ENCODE assay signal across 22 mouse cellular contexts in genomic region chr15:89207457-89207856, GRCm38 (mm10). TPM values are rescaled to one million over a fixed set of nuclear protein-coding genes. Genes with fewer than 3 reads are reported as not detected.
DNase-seq lines count a peak whose midpoint lies in the region; ATAC-seq and TF ChIP-seq lines count a peak whose summit lies in the region.
"Had no signal": no experiment of that assay in that cellular context is flagged by ENCODE, and none has a peak within 500 bp of the region (broad histone marks: within the 10 kb centered on the region; RNA-seq: fewer than 3 reads in every experiment).

No protein-coding gene starts in this region.

- H3K79me2 ChIP-seq in MEL (ENCODE audit: control insufficient read depth, insufficient read depth, low read length, poor library complexity) = peaks cover 8% of the 10 kb centered on the region

- peak in 1 of 2 experiments; percentile 41; a peak in 1 of 4 replicates for TF ChIP-seq EP300 in MEL (IDR thresholded peaks at IDR 0.05; ENCODE audit: low read depth in 1 of 2, low read length in 2 of 2)
- TF ChIP-seq EP300 in lung, postnatal 0 days (IDR thresholded peaks at IDR 0.05) = no peak

- no peak overlapping the region for H3K27ac ChIP-seq in intestine, postnatal 0 days (ENCODE audit: low read depth, low read length)
- no peak overlapping the region for H3K27ac ChIP-seq in intestine, embryonic 16.5 days (ENCODE audit: low read length)
- H3K27ac ChIP-seq in MEL (ENCODE audit: control insufficient read depth, low read depth, low read length) = peak overlapping the region; percentile 62
- H3K27ac ChIP-seq in small intestine, adult 2 months (ENCODE audit: insufficient read depth, low read depth, low read length) = peak overlapping the region; percentile 56; the same call in 1 of the 2 replicates
- H3K27ac ChIP-seq in lung, postnatal 0 days (ENCODE audit: low read length) = no peak overlapping the region

- 40% methylated on average over 4 of the region's 4 CpGs for WGBS in intestine, postnatal 0 days
- WGBS in intestine, embryonic 16.5 days = 64% methylated on average over 4 of the region's 4 CpGs
- 28% methylated on average over 4 of the region's 4 CpGs for WGBS in small intestine, adult 2 months
- WGBS in lung, postnatal 0 days = 87% methylated on average over 4 of the region's 4 CpGs

- CTCF ChIA-PET in Patski (lab: Charles Lee) = interaction anchor here (1.7 kb wide), 1 partner anchor 11 kb away, joined by 9 read pairs; the partner anchor contains the start of gene Dennd6b

- no peak for TF ChIP-seq RAD21 in MEL (IDR thresholded peaks at IDR 0.05; ENCODE audit: low read depth, low read length)

- ATAC-seq in intestine, postnatal 0 days = peak; percentile 11; the same call in 1 of the 2 replicates
- ATAC-seq in intestine, embryonic 16.5 days = no peak
- ATAC-seq in Patski = no peak
- ATAC-seq in lung, postnatal 0 days = no peak
- ATAC-seq: activated CD4-positive, CD25-positive, alpha-beta regulatory T cell, adult 4 months; CD4-positive, CD25-positive, alpha-beta regulatory T cell, adult 4 months had no signal

- no peak overlapping the region for H3K4me2 ChIP-seq in intestine, postnatal 0 days (replicated peaks; ENCODE audit: low read depth)
- no peak overlapping the region for H3K4me2 ChIP-seq in intestine, embryonic 16.5 days (ENCODE audit: low read depth, low read length)
- no peak overlapping the region for H3K4me2 ChIP-seq in lung, postnatal 0 days (replicated peaks; ENCODE audit: low read depth, low read length)

- H3K9ac ChIP-seq in intestine, postnatal 0 days (ENCODE audit: low read depth, low read length) = no peak overlapping the region
- no peak overlapping the region for H3K9ac ChIP-seq in intestine, embryonic 16.5 days (ENCODE audit: low read depth, low read length)
- no peak overlapping the region for H3K9ac ChIP-seq in MEL (ENCODE audit: control insufficient read depth, low read depth, low read length, poor library complexity, severe bottlenecking)
- no peak overlapping the region for H3K9ac ChIP-seq in lung, postnatal 0 days (replicated peaks; ENCODE audit: low read depth)

- TF ChIP-seq CTCF in intestine, postnatal 0 days (IDR thresholded peaks at IDR 0.05; ENCODE audit: low read depth) = no peak
- TF ChIP-seq CTCF in MEL (IDR thresholded peaks at IDR 0.05 in 2 of 3, conservative IDR thresholded peaks at IDR 0.05 in 1 of 3; ENCODE audit: control insufficient read depth in 1 of 3, insufficient read depth in 1 of 3, low read depth in 2 of 3, low read length in 3 of 3, poor library complexity in 1 of 3, severe bottlenecking in 1 of 3) (no peak), Patski (IDR thresholded peaks at IDR 0.05) (no peak)
- TF ChIP-seq CTCF in small intestine, adult 2 months (IDR thresholded peaks at IDR 0.05; ENCODE audit: extremely low read depth, insufficient read length, insufficient replicate concordance, low read depth, low read length) = no peak
- TF ChIP-seq CTCF in lung, postnatal 0 days (IDR thresholded peaks at IDR 0.05) = no peak

- H3K27me3 ChIP-seq in intestine, postnatal 0 days (replicated peaks; ENCODE audit: control insufficient read depth, insufficient read depth, low read length) = no peaks in the 10 kb centered on the region
- no peaks in the 10 kb centered on the region for H3K27me3 ChIP-seq in intestine, embryonic 16.5 days (replicated peaks; ENCODE audit: control insufficient read depth, insufficient read depth, low read length)
- H3K27me3 ChIP-seq in MEL (ENCODE audit: control insufficient read depth in 1 of 2, insufficient read depth in 2 of 2, low read length in 2 of 2) = no peaks in the 10 kb centered on the region
- no peaks in the 10 kb centered on the region for H3K27me3 ChIP-seq in Patski
- no peaks in the 10 kb centered on the region for H3K27me3 ChIP-seq in small intestine, adult 2 months (ENCODE audit: control insufficient read depth, insufficient read depth, low read length)
- H3K27me3 ChIP-seq in lung, postnatal 0 days (replicated peaks; ENCODE audit: insufficient read depth, low read length) = no peaks in the 10 kb centered on the region

- no peak for TF ChIP-seq POLR2A in MEL (IDR thresholded peaks at IDR 0.05; ENCODE audit: control insufficient read depth in 1 of 2, insufficient read depth in 1 of 2, low read depth in 1 of 2, low read length in 2 of 2, poor library complexity in 1 of 2)
- no peak for TF ChIP-seq POLR2A in small intestine, adult 2 months (IDR thresholded peaks at IDR 0.05; ENCODE audit: low read depth, low read length)

- POLR2A ChIA-PET in Patski (lab: Charles Lee) = interaction anchor here (0.6 to 1.1 kb wide), 3 partner anchors 29 to 58 kb away, joined by 3 to 4 read pairs (median 4); partner anchors contain the start of gene Mapk11

- no peaks in the 10 kb centered on the region for H3K9me3 ChIP-seq in intestine, postnatal 0 days (ENCODE audit: control insufficient read depth)
- peaks cover 6% of the 10 kb centered on the region; the same call in 1 of the 2 replicates for H3K9me3 ChIP-seq in intestine, embryonic 16.5 days (ENCODE audit: control insufficient read depth, low read length)
- no peaks in the 10 kb centered on the region for H3K9me3 ChIP-seq in MEL (replicated peaks; ENCODE audit: insufficient read depth, low read length)
- H3K9me3 ChIP-seq in lung, postnatal 0 days (ENCODE audit: low read length) = no peaks in the 10 kb centered on the region

- DNase-seq in MEL (ENCODE audit: low read depth, low spot score) (peak; percentile 55), Patski (ENCODE audit: low read depth, low spot score) (peak; percentile 6)
- no peak for DNase-seq in lung, postnatal 0 days (ENCODE audit: low spot score)
- no peak for DNase-seq in urinary bladder, adult 2 months (ENCODE audit: low spot score)
- DNase-seq in lung, postnatal 14 days = no peak
- DNase-seq: adrenal gland, adult 2 months; adrenal gland, adult 8-10 months; adrenal gland, postnatal 10 days; adrenal gland, postnatal 14 days; adrenal gland, postnatal 25 days; adrenal gland, postnatal 36 days; B cell, adult 2 months; cerebellum, adult 11 months; cerebellum, adult 11-12 months; cerebellum, adult 18-20 months; cerebellum, adult 2 months had no signal

- H3K36me3 ChIP-seq in intestine, postnatal 0 days (ENCODE audit: control insufficient read depth, insufficient read depth) = no peaks in the 10 kb centered on the region
- H3K36me3 ChIP-seq in intestine, embryonic 16.5 days (ENCODE audit: control insufficient read depth, insufficient read depth, low read length) = no peaks in the 10 kb centered on the region
- H3K36me3 ChIP-seq in MEL (ENCODE audit: control insufficient read depth in 1 of 2, insufficient read depth in 2 of 2, low read length in 2 of 2) = peaks cover 0 to 4% of the 10 kb centered on the region in 2 experiments; a peak in 2 of 4 replicates
- no peaks in the 10 kb centered on the region for H3K36me3 ChIP-seq in small intestine, adult 2 months (ENCODE audit: control insufficient read depth, insufficient read depth, low read length)
- H3K36me3 ChIP-seq in lung, postnatal 0 days (ENCODE audit: insufficient read depth, low read length) = no peaks in the 10 kb centered on the region
- H3K36me3 ChIP-seq: G1E had no signal

- H3K4me3 ChIP-seq in intestine, postnatal 0 days (ENCODE audit: low read depth, low read length) = no peak overlapping the region
- H3K4me3 ChIP-seq in intestine, embryonic 16.5 days (ENCODE audit: low read length) = no peak overlapping the region
- no peak overlapping the region for H3K4me3 ChIP-seq in MEL (ENCODE audit: control insufficient read depth in 1 of 2, insufficient read depth in 1 of 2, low read depth in 2 of 2, low read length in 2 of 2)
- H3K4me3 ChIP-seq in small intestine, adult 2 months (ENCODE audit: low read depth, low read length) = no peak overlapping the region
- H3K4me3 ChIP-seq in lung, postnatal 0 days (ENCODE audit: low read depth, low read length) = no peak overlapping the region

- H3K4me1 ChIP-seq in intestine, postnatal 0 days (replicated peaks; ENCODE audit: control insufficient read depth, insufficient read depth, low read length) = no peaks in the 10 kb centered on the region
- H3K4me1 ChIP-seq in intestine, embryonic 16.5 days (ENCODE audit: control insufficient read depth, insufficient read depth, low read length) = peaks cover 4% of the 10 kb centered on the region
- peaks cover under 1 to 3% of the 10 kb centered on the region in 2 experiments; a peak in 3 of 4 replicates for H3K4me1 ChIP-seq in MEL (ENCODE audit: control insufficient read depth in 1 of 2, insufficient read depth in 2 of 2, low read length in 2 of 2)
- H3K4me1 ChIP-seq in small intestine, adult 2 months (ENCODE audit: control insufficient read depth, insufficient read depth, insufficient read length, low read length) = peaks cover 9% of the 10 kb centered on the region; the same call in 1 of the 2 replicates
- peaks cover 3% of the 10 kb centered on the region; the same call in 1 of the 2 replicates for H3K4me1 ChIP-seq in lung, postnatal 0 days (ENCODE audit: insufficient read depth, low read depth, low read length)

- in situ Hi-C loops in Patski (cut with MboI; ENCODE audit: low pct_unique_long_range_greater_than_20kb) = loop anchor here (10.0 kb wide), 1 partner anchor 253 kb away; the partner anchor contains the start of gene Ttll8

RNA-seq across cellular contexts. Expression of gene Ppp6r2, which starts 3.9 kb away (rescaled TPM):
- polyA plus RNA-seq in intestine, postnatal 0 days (2015; fragmentation: Nextera tagmentation; extraction: Ambion mirVana) = 17.7 and 21.3 TPM in 2 replicates
- polyA plus RNA-seq in intestine, embryonic 16.5 days (2015; fragmentation: Nextera tagmentation; extraction: Ambion mirVana) = 18.0 and 20.1 TPM in 2 replicates
- 13.5 and 15.5 TPM in 2 replicates for total RNA-seq in MEL (2012; rRNA removed)
- polyA plus RNA-seq in MEL (2012; ENCODE audit: insufficient read depth in 1 of 2, insufficient read length in 2 of 2, low read depth in 1 of 2, low replicate concordance in 2 of 2, missing spikeins in 1 of 2) (10 to 100 TPM in 1 of 2 experiments, not detected in 1; 23.2 TPM), Patski (2021) (37.2 TPM)
- 73.9 and 252 TPM in 2 replicates for polyA plus RNA-seq in small intestine, adult 2 months (2012; rRNA removed)
- 22.7 and 24.1 TPM in 2 replicates for polyA plus RNA-seq in lung, postnatal 0 days (2015; fragmentation: Nextera tagmentation; extraction: Ambion mirVana)
- polyA plus RNA-seq in urinary bladder, adult 2 months (2012; rRNA removed) = 29.1 and 41.4 TPM in 2 replicates

RNA-seq across cellular contexts. Expression of gene Dennd6b, which starts 11.2 kb away (rescaled TPM):
- 3.2 and 3.4 TPM in 2 replicates for polyA plus RNA-seq in intestine, postnatal 0 days (2015; fragmentation: Nextera tagmentation; extraction: Ambion mirVana)
- 10.9 and 13.0 TPM in 2 replicates for polyA plus RNA-seq in intestine, embryonic 16.5 days (2015; fragmentation: Nextera tagmentation; extraction: Ambion mirVana)
- 4.6 and 6.1 TPM in 2 replicates for total RNA-seq in MEL (2012; rRNA removed)
- 10 to 100 TPM in 1 of 2 experiments, not detected in 1; 11.4 TPM for polyA plus RNA-seq in MEL (2012; ENCODE audit: insufficient read depth in 1 of 2, insufficient read length in 2 of 2, low read depth in 1 of 2, low replicate concordance in 2 of 2, missing spikeins in 1 of 2)
- 11.3 TPM for polyA plus RNA-seq in Patski (2021)
- polyA plus RNA-seq in small intestine, adult 2 months (2012; rRNA removed) = 7.1 and 10.6 TPM in 2 replicates
- polyA plus RNA-seq in lung, postnatal 0 days (2015; fragmentation: Nextera tagmentation; extraction: Ambion mirVana) = 4.4 and 5.0 TPM in 2 replicates
- 16.0 and 23.8 TPM in 2 replicates for polyA plus RNA-seq in urinary bladder, adult 2 months (2012; rRNA removed)

RNA-seq across cellular contexts. Expression of gene Plxnb2, which starts 26.9 kb away (rescaled TPM):
- polyA plus RNA-seq in intestine, postnatal 0 days (2015; fragmentation: Nextera tagmentation; extraction: Ambion mirVana) = 71.5 and 74.0 TPM in 2 replicates
- 98.5 and 104 TPM in 2 replicates for polyA plus RNA-seq in intestine, embryonic 16.5 days (2015; fragmentation: Nextera tagmentation; extraction: Ambion mirVana)
- total RNA-seq in MEL (2012; rRNA removed) = 0.10 and 0.19 TPM in 2 replicates
- polyA plus RNA-seq in MEL (2012; ENCODE audit: insufficient read depth in 1 of 2, insufficient read length in 2 of 2, low read depth in 1 of 2, low replicate concordance in 2 of 2, missing spikeins in 1 of 2) (under 1 TPM in 1 of 2 experiments, not detected in 1; 0.17 TPM), Patski (2021) (444 TPM)
- 213 and 376 TPM in 2 replicates for polyA plus RNA-seq in small intestine, adult 2 months (2012; rRNA removed)
- polyA plus RNA-seq in lung, postnatal 0 days (2015; fragmentation: Nextera tagmentation; extraction: Ambion mirVana) = 73.1 and 104 TPM in 2 replicates
- polyA plus RNA-seq in urinary bladder, adult 2 months (2012; rRNA removed) = 171 and 187 TPM in 2 replicates

RNA-seq across cellular contexts. Expression of gene Mapk11, which starts 58.0 kb away (rescaled TPM):
- 1.6 and 1.9 TPM in 2 replicates for polyA plus RNA-seq in intestine, postnatal 0 days (2015; fragmentation: Nextera tagmentation; extraction: Ambion mirVana)
- 4.7 and 5.0 TPM in 2 replicates for polyA plus RNA-seq in intestine, embryonic 16.5 days (2015; fragmentation: Nextera tagmentation; extraction: Ambion mirVana)
- total RNA-seq in MEL (2012; rRNA removed) = 0.04 and 0.16 TPM in 2 replicates
- polyA plus RNA-seq in MEL (2012; ENCODE audit: insufficient read depth in 1 of 2, insufficient read length in 2 of 2, low read depth in 1 of 2, low replicate concordance in 2 of 2, missing spikeins in 1 of 2) (under 1 TPM in 1 of 2 experiments, not detected in 1; 0.04 TPM), Patski (2021) (16.3 TPM)
- polyA plus RNA-seq in small intestine, adult 2 months (2012; rRNA removed) = 2.3 and 3.2 TPM in 2 replicates
- 7.4 and 8.5 TPM in 2 replicates for polyA plus RNA-seq in lung, postnatal 0 days (2015; fragmentation: Nextera tagmentation; extraction: Ambion mirVana)
- polyA plus RNA-seq in urinary bladder, adult 2 months (2012; rRNA removed) = 6.6 and 7.5 TPM in 2 replicates

Comparison
In these comparisons a context has a peak if more than half of its experiments do, and no peak if none do; other contexts are left out.
1. H3K27ac ChIP-seq: peak in MEL (single experiment) and small intestine, adult 2 months (single experiment); none in intestine, postnatal 0 days (single experiment), intestine, embryonic 16.5 days (single experiment) and lung, postnatal 0 days (single experiment).
2. DNase-seq: peak in MEL (single experiment) and Patski (single experiment); none in lung, postnatal 0 days (single experiment), urinary bladder, adult 2 months (single experiment) and lung, postnatal 14 days (single experiment).
3. RNA of gene Plxnb2, which starts 26.9 kb away (polyA plus RNA-seq): 444 TPM in Patski (single experiment), 213 to 376 TPM in small intestine, adult 2 months, 171 to 187 TPM in urinary bladder, adult 2 months, 98.5 to 104 TPM in intestine, embryonic 16.5 days, 73.1 to 104 TPM in lung, postnatal 0 days and 71.5 to 74.0 TPM in intestine, postnatal 0 days; 0.17 TPM in MEL; every median in the first group is over 10 times any median in the second.